Mouse (Mus musculus) hindbrain, embryonic 10.5 days (tissue): ENCODE measurements around the gene Tmem150a. TPM values are rescaled to one million over a fixed set of nuclear protein-coding genes. Genes with fewer than 3 reads are reported as not detected.

Experiments used
- DNase-seq: peaks from one replicate; pipeline ENCODE4 v3.0.0-alpha.2; 2017; ENCODE audit warnings: low spot score
- H3K27ac ChIP-seq: fragments of 300-500 bp; sonication (generic); 2 replicates; pipeline ENCODE4 v1.5.1; 2016; ENCODE audit warnings: mild to moderate bottlenecking, moderate library complexity
- H3K27me3 ChIP-seq: fragments of 300-500 bp; sonication (generic); 2 replicates; pipeline ENCODE4 v1.6.1; 2016; ENCODE audit warnings: mild to moderate bottlenecking; ENCODE audit not compliant: poor library complexity, insufficient read depth, severe bottlenecking
- H3K36me3 ChIP-seq: fragments of 300-500 bp; sonication (generic); 2 replicates; pipeline ENCODE4 v1.6.1; 2016; ENCODE audit warnings: mild to moderate bottlenecking, moderate library complexity
- H3K4me1 ChIP-seq: fragments of 300-500 bp; sonication (generic); replicated peaks from 2 replicates; pipeline ENCODE4 v1.6.1; 2016; ENCODE audit warnings: mild to moderate bottlenecking
- H3K4me3 ChIP-seq: fragments of 300-500 bp; sonication (generic); 2 replicates; pipeline ENCODE4 v1.5.1; 2016; ENCODE audit warnings: mild to moderate bottlenecking, moderate library complexity
- H3K9me3 ChIP-seq: fragments of 300-500 bp; sonication (generic); 2 replicates; pipeline ENCODE4 v1.6.1; 2016; ENCODE audit warnings: mild to moderate bottlenecking, moderate library complexity
- WGBS: fragments of 180-500 bp; shearing (Covaris S2); methylation state at CpG from one replicate; pipeline ENCODE4 v1.1.7; 2016; 5-methylcytosine and 5-hydroxymethylcytosine counted together
- polyA plus RNA-seq: library from polyadenylated mRNA; unstranded; fragments of >200 nt; fragmentation: Nextera tagmentation; extraction: Ambion mirVana; gene quantifications from 2 replicates; pipeline ENCODE4 v1.2.1, GENCODE M21; 2016

Tmem150a gene
- polyA plus RNA-seq, 1 experiment from 2014 or later = 7.0 TPM

GRCm38 (mm10) chr6:72383142-72383820, 28.0 kb downstream of the Tmem150a start:
- H3K36me3 ChIP-seq = no peaks in the 10 kb centered on the region
- H3K27ac ChIP-seq = no peak overlapping the region
- H3K4me3 ChIP-seq = no peak overlapping the region
- peaks cover 35% of the 10 kb centered on the region for H3K27me3 ChIP-seq
- 89% methylated on average over 6 of the region's 6 CpGs for WGBS
- H3K9me3 ChIP-seq = no peaks in the 10 kb centered on the region
- peaks cover 18% of the 10 kb centered on the region for H3K4me1 ChIP-seq
- no peak for DNase-seq

GRCm38 (mm10) chr6:72383952-72384351, 28.7 kb downstream of the Tmem150a start:
- H3K27me3 ChIP-seq = peaks cover 34% of the 10 kb centered on the region
- no peak overlapping the region for H3K27ac ChIP-seq

DNA sequence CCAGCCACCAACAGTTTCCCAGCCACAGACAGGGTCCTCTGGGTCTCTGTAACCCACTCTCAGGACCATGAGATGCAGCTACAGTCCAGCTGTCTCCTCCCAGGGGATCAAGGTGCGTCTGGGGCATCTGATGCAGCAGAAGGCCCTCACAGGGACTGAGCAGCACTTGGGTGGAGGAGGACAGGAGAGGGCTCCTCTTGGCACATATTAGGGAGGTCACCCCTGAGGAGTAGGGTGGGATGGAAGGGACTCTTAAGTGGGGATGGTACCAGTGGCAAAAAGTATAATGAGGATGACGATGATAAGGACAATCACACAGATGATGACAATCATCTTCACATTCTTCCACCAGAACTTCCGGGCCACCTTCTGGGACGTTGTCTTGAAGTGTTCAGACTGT, 30.0 kb downstream of the Tmem150a start:
- WGBS = 87% methylated on average over 4 of the region's 4 CpGs
- no peak for DNase-seq
- H3K27ac ChIP-seq = no peak overlapping the region
- H3K27me3 ChIP-seq = peaks cover 33% of the 10 kb centered on the region
- no peak overlapping the region for H3K4me3 ChIP-seq
- no peaks in the 10 kb centered on the region for H3K9me3 ChIP-seq
- H3K36me3 ChIP-seq = no peaks in the 10 kb centered on the region
- peaks cover 21% of the 10 kb centered on the region for H3K4me1 ChIP-seq

More at GRCm38 (mm10) chr6:72383952-72384351, 28.7 kb downstream of the Tmem150a start:
- WGBS = 94% methylated on average over 7 of the region's 7 CpGs
- peaks cover 18% of the 10 kb centered on the region for H3K4me1 ChIP-seq
- no peak for DNase-seq
- H3K36me3 ChIP-seq = no peaks in the 10 kb centered on the region
- H3K9me3 ChIP-seq = no peaks in the 10 kb centered on the region
- H3K4me3 ChIP-seq = no peak overlapping the region

GRCm38 (mm10) chr6:72386561-72386960, 31.3 kb downstream of the Tmem150a start:
- Histone ChIP-seq H3K27ac (no peak overlapping the region), H3K4me1 (peaks cover 29% of the 10 kb centered on the region), H3K9me3 (no peaks in the 10 kb centered on the region), H3K36me3 (no peaks in the 10 kb centered on the region), H3K4me3 (no peak overlapping the region), H3K27me3 (peaks cover 29% of the 10 kb centered on the region)
- WGBS = 94% methylated on average over 2 of the region's 2 CpGs
- DNase-seq = no peak

DNA sequence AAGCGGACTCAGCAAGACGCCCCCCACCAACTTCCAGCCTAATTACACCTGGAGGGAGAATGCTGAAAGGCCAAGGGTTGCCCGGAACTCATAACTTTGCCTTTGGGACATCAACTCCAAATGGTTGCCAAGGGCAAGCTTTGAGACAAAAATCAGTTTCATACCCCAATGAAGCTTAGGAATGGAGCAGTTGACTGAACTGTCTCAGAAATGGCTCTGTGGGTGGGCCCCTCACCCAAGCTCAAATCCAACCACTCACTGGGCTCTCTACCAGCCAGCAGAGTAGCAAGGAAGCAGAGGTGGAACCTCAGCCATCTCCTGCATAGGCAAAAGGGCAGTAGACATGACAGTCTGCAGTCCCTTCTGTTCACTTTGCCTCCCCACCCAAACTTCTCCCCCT, 32.6 kb downstream of the Tmem150a start:
- Histone ChIP-seq H3K27me3 (peaks cover 25% of the 10 kb centered on the region), H3K4me3 (no peak overlapping the region), H3K36me3 (no peaks in the 10 kb centered on the region), H3K27ac (no peak overlapping the region), H3K4me1 (peaks cover 29% of the 10 kb centered on the region), H3K9me3 (no peaks in the 10 kb centered on the region)
- WGBS = 70% methylated on average over 3 of the region's 3 CpGs
- no peak for DNase-seq

DNA sequence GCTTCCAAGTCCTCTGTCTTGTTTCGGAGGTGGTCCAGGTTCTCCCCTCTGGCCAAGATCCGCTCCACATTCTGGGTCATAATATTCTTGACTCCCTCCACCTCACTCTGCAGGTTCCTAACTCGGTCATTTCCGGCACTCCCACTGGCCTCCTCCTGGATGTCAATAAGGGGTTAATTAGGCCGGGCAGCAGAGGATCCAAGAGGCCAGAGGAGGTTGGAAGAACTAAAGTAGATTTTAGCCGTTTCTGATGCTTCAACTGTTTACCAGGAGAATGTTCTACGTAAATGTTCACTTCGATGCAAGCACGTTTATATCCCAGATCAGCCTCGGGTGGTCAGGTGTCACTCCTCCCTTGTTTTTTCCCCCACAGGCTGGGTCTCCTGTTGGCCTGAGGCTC, 33.0 kb downstream of the Tmem150a start:
- Histone ChIP-seq H3K4me3 (no peak overlapping the region), H3K4me1 (peaks cover 29% of the 10 kb centered on the region), H3K36me3 (no peaks in the 10 kb centered on the region), H3K27me3 (peaks cover 25% of the 10 kb centered on the region), H3K27ac (no peak overlapping the region), H3K9me3 (no peaks in the 10 kb centered on the region)
- 71% methylated on average over 10 of the region's 10 CpGs for WGBS
- DNase-seq = no peak

DNA sequence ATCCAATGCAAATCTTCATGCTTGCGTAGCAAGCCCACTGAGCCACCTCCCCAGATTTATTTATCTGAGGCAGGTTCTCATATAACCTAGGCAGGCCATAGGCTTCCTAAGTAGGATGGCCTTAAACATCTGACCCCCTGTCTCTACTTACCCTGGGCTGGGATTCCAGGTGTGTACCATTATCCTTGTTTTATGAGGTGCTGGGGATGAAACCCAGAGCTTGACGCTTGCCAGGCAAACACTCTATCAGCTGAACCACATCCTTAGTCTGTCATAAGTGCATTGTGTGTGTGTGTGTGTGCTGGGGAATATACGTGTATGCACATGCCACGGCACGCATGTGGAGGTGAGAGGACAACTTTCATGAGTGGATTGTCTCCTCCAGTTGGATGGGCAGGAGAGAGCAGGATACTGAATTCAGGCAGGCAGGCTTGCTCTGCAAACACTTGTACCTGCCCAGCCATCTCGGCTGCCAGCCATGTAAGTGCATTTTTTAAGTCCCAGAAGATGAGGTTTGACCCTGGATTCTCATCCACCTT, 33.6 kb downstream of the Tmem150a start:
- Histone ChIP-seq H3K27me3 (peaks cover 25% of the 10 kb centered on the region), H3K27ac (no peak overlapping the region), H3K4me3 (no peak overlapping the region), H3K9me3 (no peaks in the 10 kb centered on the region), H3K36me3 (no peaks in the 10 kb centered on the region), H3K4me1 (peaks cover 29% of the 10 kb centered on the region)
- 90% methylated on average over 6 of the region's 6 CpGs for WGBS
- DNase-seq = no peak

DNA sequence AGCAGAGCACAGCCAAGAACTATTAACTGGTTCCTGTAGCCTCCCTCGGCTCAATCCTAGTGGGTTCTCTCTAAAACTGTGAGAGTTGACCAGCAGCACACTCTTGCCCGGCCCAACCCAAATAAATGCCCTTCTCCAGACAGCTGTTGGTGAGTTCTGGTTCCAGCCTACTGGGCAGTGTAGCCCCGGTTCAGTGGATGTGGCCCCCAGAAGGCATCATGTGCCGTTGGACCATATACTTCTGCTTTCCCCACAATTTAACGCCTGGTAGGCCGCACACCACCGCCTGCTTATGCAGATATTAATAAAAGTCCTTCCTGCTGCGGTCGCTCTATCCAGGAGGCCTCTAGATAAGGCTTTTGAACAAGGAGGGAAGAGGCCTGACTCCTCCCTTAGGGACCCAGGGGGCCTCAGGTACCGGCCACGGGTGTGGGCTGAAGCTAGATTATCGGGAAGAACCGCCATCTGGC, 34.3 kb downstream of the Tmem150a start:
- Histone ChIP-seq H3K4me1 (peaks cover 29% of the 10 kb centered on the region), H3K4me3 (peak overlapping the region; percentile 58), H3K27me3 (peaks cover 25% of the 10 kb centered on the region), H3K9me3 (no peaks in the 10 kb centered on the region), H3K27ac (peak overlapping the region; percentile 86), H3K36me3 (no peaks in the 10 kb centered on the region)
- 34% methylated on average over 13 of the region's 13 CpGs for WGBS
- DNase-seq = no peak

GRCm38 (mm10) chr6:72389941-72390771, 34.9 kb downstream of the Tmem150a start, which contains the start of gene Vamp8:
Gene Vamp8, minus strand, starts transcription at chr6:72390703.
- H3K4me1 ChIP-seq = peaks cover 29% of the 10 kb centered on the region
- 2% methylated on average over 33 of the region's 33 CpGs for WGBS
- no peaks in the 10 kb centered on the region for H3K9me3 ChIP-seq

GRCm38 (mm10) chr6:72390795-72391521, 35.7 kb downstream of the Tmem150a start:
- no peaks in the 10 kb centered on the region for H3K36me3 ChIP-seq
- DNase-seq = peak; percentile 40
- peak overlapping the region; percentile 86 for H3K27ac ChIP-seq
- 12% methylated on average over 12 of the region's 12 CpGs for WGBS
- H3K9me3 ChIP-seq = no peaks in the 10 kb centered on the region
- peaks cover 25% of the 10 kb centered on the region for H3K27me3 ChIP-seq
- peak overlapping the region; percentile 58 for H3K4me3 ChIP-seq
- H3K4me1 ChIP-seq = peaks cover 29% of the 10 kb centered on the region

More at GRCm38 (mm10) chr6:72389941-72390771, 34.9 kb downstream of the Tmem150a start, which contains the start of gene Vamp8:
- peak within 1 kb of the TSS; percentile 58 for H3K4me3 ChIP-seq
- H3K27me3 ChIP-seq = peaks cover 25% of the 10 kb centered on the region
- no peaks in the 10 kb centered on the region for H3K36me3 ChIP-seq
- DNase-seq = peak; percentile 60
- peak within 1 kb of the TSS; percentile 86 for H3K27ac ChIP-seq

DNA sequence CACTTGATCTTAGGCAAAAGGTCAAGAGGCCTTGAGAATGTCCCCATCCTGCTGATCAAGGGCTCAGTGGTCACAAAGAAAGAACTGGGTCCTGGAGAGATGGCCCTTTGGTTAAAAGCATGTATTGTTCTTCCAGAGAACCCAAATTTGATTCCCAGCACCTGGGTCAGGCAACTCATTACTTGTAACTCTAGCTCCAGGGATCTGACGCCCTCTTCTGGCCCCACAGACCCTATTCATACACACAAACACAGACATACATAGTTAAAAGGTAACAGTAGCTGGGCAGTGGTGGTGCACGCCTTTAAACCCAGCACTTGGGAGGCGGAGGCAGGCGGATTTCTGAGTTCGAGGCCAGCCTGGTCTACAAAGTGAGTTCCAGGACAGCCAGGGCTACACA, 37.1 kb downstream of the Tmem150a start:
- no peaks in the 10 kb centered on the region for H3K36me3 ChIP-seq
- 89% methylated on average over 5 of the region's 5 CpGs for WGBS
- no peak overlapping the region for H3K27ac ChIP-seq
- peaks cover 29% of the 10 kb centered on the region for H3K4me1 ChIP-seq
- no peak overlapping the region for H3K4me3 ChIP-seq
- no peaks in the 10 kb centered on the region for H3K9me3 ChIP-seq
- H3K27me3 ChIP-seq = peaks cover 25% of the 10 kb centered on the region
- no peak for DNase-seq

DNA sequence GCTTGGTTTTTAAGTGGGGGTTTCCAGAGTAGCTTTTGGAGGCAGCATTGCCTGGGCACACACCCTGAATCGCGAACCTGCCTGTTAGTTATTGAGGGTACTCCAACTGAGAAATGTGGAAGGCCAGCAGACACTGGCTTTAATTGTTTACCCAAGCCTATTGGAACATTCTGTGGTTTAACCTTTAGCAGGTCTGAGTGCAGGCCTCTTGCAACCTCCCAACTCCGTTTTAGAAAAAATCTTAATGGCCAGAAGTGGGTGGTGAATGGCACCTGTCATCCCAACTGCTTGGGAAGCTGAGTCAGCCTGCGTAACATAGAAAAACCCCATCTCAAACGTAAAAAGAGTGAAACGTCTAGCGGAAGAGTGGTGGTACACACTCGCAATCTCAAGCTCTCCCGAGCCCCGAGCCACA, 41.6 kb downstream of the Tmem150a start:
- Histone ChIP-seq H3K27ac (no peak overlapping the region), H3K27me3 (no peaks in the 10 kb centered on the region), H3K4me1 (no peaks in the 10 kb centered on the region), H3K36me3 (no peaks in the 10 kb centered on the region), H3K4me3 (no peak overlapping the region), H3K9me3 (no peaks in the 10 kb centered on the region)
- no peak for DNase-seq
- 83% methylated on average over 10 of the region's 10 CpGs for WGBS
